Mouse (Mus musculus) right cerebral cortex, postnatal 4 days (tissue): ENCODE data around the gene Rflna.

ENCODE experiments used
- DNase-seq: peaks from one replicate; pipeline ENCODE4 v3.0.0-alpha.2; 2022

The Rflna gene

GRCm38 (mm10) chr5:125011166-125011565, 8.1 kb downstream of the Rflna start:
- DNase-seq, result no peak

- DNase-seq, result no peak
Observed at GRCm38 (mm10) chr5:125011628-125012027, 8.6 kb downstream of the Rflna start.

- peak; percentile 75 for DNase-seq
Observed at GRCm38 (mm10) chr5:125014497-125014896, 11.5 kb downstream of the Rflna start.

GRCm38 (mm10) chr5:125015066-125015465, 12.0 kb downstream of the Rflna start:
- DNase-seq, result no peak

- DNase-seq, result no peak
Observed at GRCm38 (mm10) chr5:125015576-125015975, 12.6 kb downstream of the Rflna start.

GRCm38 (mm10) chr5:125016421-125017242, 13.6 kb downstream of the Rflna start:
- no peak for DNase-seq

GRCm38 (mm10) chr5:125017332-125017731, 14.3 kb downstream of the Rflna start:
- DNase-seq, result peak; percentile 62

GRCm38 (mm10) chr5:125019099-125019498, 16.1 kb downstream of the Rflna start:
- DNase-seq, result no peak

GRCm38 (mm10) chr5:125021298-125021697, 18.3 kb downstream of the Rflna start:
- DNase-seq, result no peak

GRCm38 (mm10) chr5:125024002-125024401, 21.0 kb downstream of the Rflna start:
- DNase-seq, result peak; percentile 65

GRCm38 (mm10) chr5:125028371-125028770, 25.4 kb downstream of the Rflna start:
- DNase-seq, result no peak

GRCm38 (mm10) chr5:125028911-125029310, 25.9 kb downstream of the Rflna start:
- no peak for DNase-seq

GRCm38 (mm10) chr5:125036483-125036882, 33.5 kb downstream of the Rflna start:
- no peak for DNase-seq

GRCm38 (mm10) chr5:125039377-125040027, 36.5 kb downstream of the Rflna start:
- DNase-seq, result no peak

- DNase-seq, result no peak
Observed at GRCm38 (mm10) chr5:125040128-125040584, 37.1 kb downstream of the Rflna start.

- no peak for DNase-seq
Observed at GRCm38 (mm10) chr5:125041578-125041977, 38.6 kb downstream of the Rflna start.

- no peak for DNase-seq
Observed at GRCm38 (mm10) chr5:125043448-125043847, 40.4 kb downstream of the Rflna start.

- DNase-seq, result no peak
Observed at GRCm38 (mm10) chr5:125045202-125045601, 42.2 kb downstream of the Rflna start.

GRCm38 (mm10) chr5:125046436-125046835, 43.4 kb downstream of the Rflna start:
- DNase-seq, result no peak

GRCm38 (mm10) chr5:125049481-125049880, 46.5 kb downstream of the Rflna start:
- DNase-seq, result no peak

GRCm38 (mm10) chr5:125052237-125052602, 49.2 kb downstream of the Rflna start:
- no peak for DNase-seq

- DNase-seq, result peak; percentile 51
Observed at GRCm38 (mm10) chr5:125052603-125053488, 49.8 kb downstream of the Rflna start.

GRCm38 (mm10) chr5:125053661-125054060, 50.6 kb downstream of the Rflna start:
- no peak for DNase-seq
